In the genomic region with DNA sequence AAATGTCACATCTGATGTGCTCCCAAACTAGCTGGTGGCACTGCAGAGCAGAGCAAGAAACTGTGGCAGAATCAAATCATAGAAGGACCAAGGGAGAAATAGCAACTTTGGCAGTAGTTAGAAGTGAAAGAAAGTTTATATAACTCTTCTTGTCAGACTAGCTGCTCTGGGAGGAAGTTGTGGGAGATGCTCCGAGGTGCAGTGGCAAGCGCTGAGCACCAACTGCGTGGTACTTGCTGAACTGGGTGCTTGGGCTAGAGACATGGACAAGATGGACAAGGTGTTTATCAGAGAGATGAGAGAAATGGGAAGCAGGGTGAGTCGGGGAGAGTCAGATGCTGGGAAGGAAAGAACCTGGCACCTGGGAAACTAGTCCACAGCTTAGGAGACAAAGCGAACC, we compare ENCODE assay signal across 17 mouse cellular contexts.
DNase-seq lines count a peak whose midpoint lies in the region; ATAC-seq lines count a peak whose summit lies in the region.
"Had no signal": no experiment of that assay in that cellular context is flagged by ENCODE, and none has a peak within 500 bp of the region (broad histone marks: within the 10 kb centered on the region; RNA-seq: fewer than 3 reads in every experiment).

No protein-coding gene starts in this region.

- H3K9ac ChIP-seq in midbrain, embryonic 15.5 days, result no peak overlapping the region
- H3K9ac ChIP-seq: embryonic facial prominence, embryonic 12.5 days; forebrain, embryonic 15.5 days; heart, embryonic 15.5 days had no signal

- no peak for DNase-seq in frontal cortex, postnatal 36 days (ENCODE audit: low spot score in 2 of 2)
- DNase-seq in midbrain, embryonic 10.5 days (ENCODE audit: low spot score), result no peak
- DNase-seq in embryonic facial prominence, embryonic 10.5 days (ENCODE audit: low spot score), result no peak
- peak; percentile 29 for DNase-seq in telencephalon, adult 2 months (ENCODE audit: low read depth, low spot score)
- no peak for DNase-seq in adrenal gland, adult 8-10 months
- DNase-seq: B cell, adult 2 months; cerebellum, postnatal 36 days had no signal

- WGBS in midbrain, embryonic 10.5 days, result 87% methylated on average over 5 of the region's 5 CpGs
- 86% methylated on average over 5 of the region's 5 CpGs for WGBS in midbrain, embryonic 15.5 days
- WGBS in embryonic facial prominence, embryonic 10.5 days, result 90% methylated on average over 5 of the region's 5 CpGs

- peak; percentile 80 for ATAC-seq in frontal cortex, adult (ENCODE audit: low TSS enrichment)
- no peak for ATAC-seq in midbrain, embryonic 15.5 days (replicated peaks)
- ATAC-seq: CD4-positive, CD25-positive, alpha-beta regulatory T cell, adult 4 months; forebrain, embryonic 15.5 days had no signal

- H3K4me1 ChIP-seq in midbrain, embryonic 10.5 days, result peaks cover 32% of the 10 kb centered on the region
- peaks cover 19% of the 10 kb centered on the region for H3K4me1 ChIP-seq in midbrain, embryonic 15.5 days
- H3K4me1 ChIP-seq in embryonic facial prominence, embryonic 10.5 days, result peaks cover 52% of the 10 kb centered on the region

- no peaks in the 10 kb centered on the region for H3K27me3 ChIP-seq in midbrain, embryonic 10.5 days (ENCODE audit: low read depth, poor library complexity, severe bottlenecking)
- no peaks in the 10 kb centered on the region for H3K27me3 ChIP-seq in midbrain, embryonic 15.5 days (replicated peaks)
- 0 out of 2 replicates have a peak, but pooled peaks cover 3% of the 10 kb centered on the region for H3K27me3 ChIP-seq in embryonic facial prominence, embryonic 10.5 days (replicated peaks; ENCODE audit: low read depth, poor library complexity, severe bottlenecking)
- H3K27me3 ChIP-seq: forebrain, embryonic 15.5 days; heart, embryonic 15.5 days had no signal

- no peaks in the 10 kb centered on the region for H3K9me3 ChIP-seq in midbrain, embryonic 10.5 days (replicated peaks)
- no peaks in the 10 kb centered on the region for H3K9me3 ChIP-seq in midbrain, embryonic 15.5 days
- no peaks in the 10 kb centered on the region for H3K9me3 ChIP-seq in embryonic facial prominence, embryonic 10.5 days
- H3K9me3 ChIP-seq: embryonic facial prominence, embryonic 12.5 days; forebrain, embryonic 15.5 days; G1E; heart, embryonic 15.5 days had no signal

- no peak overlapping the region for H3K4me3 ChIP-seq in midbrain, embryonic 10.5 days
- H3K4me3 ChIP-seq in midbrain, embryonic 15.5 days, result no peak overlapping the region
- no peak overlapping the region for H3K4me3 ChIP-seq in embryonic facial prominence, embryonic 10.5 days
- H3K4me3 ChIP-seq: embryonic facial prominence, embryonic 12.5 days; forebrain, embryonic 15.5 days; heart, adult 2 months; heart, embryonic 15.5 days had no signal

- H3K36me3 ChIP-seq in midbrain, embryonic 10.5 days, result no peaks in the 10 kb centered on the region
- no peaks in the 10 kb centered on the region for H3K36me3 ChIP-seq in midbrain, embryonic 15.5 days (replicated peaks)
- no peaks in the 10 kb centered on the region for H3K36me3 ChIP-seq in embryonic facial prominence, embryonic 10.5 days (replicated peaks)
- H3K36me3 ChIP-seq: embryonic facial prominence, embryonic 12.5 days; forebrain, embryonic 15.5 days; G1E; heart, embryonic 15.5 days had no signal

- H3K4me2 ChIP-seq in midbrain, embryonic 15.5 days, result no peak overlapping the region
- H3K4me2 ChIP-seq: embryonic facial prominence, embryonic 12.5 days; forebrain, embryonic 15.5 days; heart, embryonic 11.5 days; heart, embryonic 15.5 days had no signal

- peak overlapping the region; percentile 24 for H3K27ac ChIP-seq in midbrain, embryonic 10.5 days (replicated peaks)
- H3K27ac ChIP-seq in midbrain, embryonic 15.5 days, result no peak overlapping the region
- H3K27ac ChIP-seq in embryonic facial prominence, embryonic 10.5 days (replicated peaks), result peak overlapping the region; percentile 55
- H3K27ac ChIP-seq: embryonic facial prominence, embryonic 12.5 days; forebrain, embryonic 15.5 days; heart, adult 2 months; heart, embryonic 15.5 days; hindbrain, postnatal 0 days had no signal
